Mouse (Mus musculus): ENCODE measurements around the gene Polr2l. TPM values are rescaled to one million over a fixed set of nuclear protein-coding genes. Genes with fewer than 3 reads are reported as not detected.
A peak's percentile ranks its signal among the peaks of the same experiment; 100 is the strongest.

The Polr2l gene
- polyA plus RNA-seq, 1 experiment, result 28.8 TPM

- no peak overlapping the region for H3K4me3 ChIP-seq (ENCODE audit: insufficient read depth, low read depth, low read length)
- no peak overlapping the region for H3K27ac ChIP-seq (replicated peaks; ENCODE audit: low read depth, low read length)
- H3K4me1 ChIP-seq (ENCODE audit: control insufficient read depth, insufficient read depth, insufficient read length, low read length), result no peaks in the 10 kb centered on the region
Measured at GRCm38 (mm10) chr7:141495379-141495778, 20.4 kb upstream of the Polr2l start.

- no peak overlapping the region for H3K4me3 ChIP-seq (ENCODE audit: insufficient read depth, low read depth, low read length)
- H3K27ac ChIP-seq (replicated peaks; ENCODE audit: low read depth, low read length), result no peak overlapping the region
- no peaks in the 10 kb centered on the region for H3K4me1 ChIP-seq (ENCODE audit: control insufficient read depth, insufficient read depth, insufficient read length, low read length)
Measured at GRCm38 (mm10) chr7:141493729-141494128, 18.8 kb upstream of the Polr2l start.

DNA sequence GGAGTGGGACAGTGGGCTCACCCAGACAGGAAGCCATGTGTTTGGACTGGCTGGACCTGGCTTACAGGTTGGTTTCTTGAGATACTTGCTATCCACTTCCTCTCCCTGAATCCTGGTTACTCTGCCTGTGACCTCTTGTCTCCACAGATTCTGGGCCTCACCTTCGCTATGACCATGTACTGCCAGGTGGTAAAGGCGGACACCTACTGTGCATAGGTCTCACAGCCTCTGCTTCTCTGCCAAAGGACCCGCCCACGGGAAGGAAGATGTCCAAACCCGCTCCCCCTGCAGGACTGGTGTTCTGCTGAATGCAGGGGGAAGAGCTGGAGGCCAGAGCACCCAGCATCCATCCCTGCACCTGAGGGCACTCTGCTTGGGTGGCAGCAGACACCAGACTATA lies 17.8 kb upstream of the Polr2l start:
- H3K4me3 ChIP-seq (ENCODE audit: insufficient read depth, low read depth, low read length), result no peak overlapping the region
- no peak overlapping the region for H3K27ac ChIP-seq (replicated peaks; ENCODE audit: low read depth, low read length)
- no peaks in the 10 kb centered on the region for H3K4me1 ChIP-seq (ENCODE audit: control insufficient read depth, insufficient read depth, insufficient read length, low read length)

DNA sequence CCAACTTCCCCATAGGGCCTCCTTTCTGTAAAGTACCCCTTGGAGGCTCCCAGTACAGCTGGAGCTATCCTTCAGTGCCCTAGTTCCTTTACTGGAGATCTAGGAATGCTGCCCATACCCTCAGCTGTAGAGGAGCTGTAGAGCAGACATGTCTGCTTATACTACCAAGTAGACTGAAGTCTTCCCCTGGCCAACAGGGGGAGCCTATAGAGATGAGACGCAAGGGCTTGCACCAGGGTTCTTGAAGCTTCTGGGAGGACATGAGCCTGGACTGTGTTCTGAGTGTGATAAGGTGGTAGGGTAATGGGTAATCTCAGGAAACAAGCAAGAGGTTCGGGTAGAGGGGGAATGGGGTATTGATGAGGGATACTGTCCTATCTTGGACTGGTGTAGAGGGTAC lies 16.2 kb upstream of the Polr2l start:
- Histone ChIP-seq H3K4me3 (ENCODE audit: insufficient read depth, low read depth, low read length) (no peak overlapping the region), H3K27ac (replicated peaks; ENCODE audit: low read depth, low read length) (no peak overlapping the region), H3K4me1 (ENCODE audit: control insufficient read depth, insufficient read depth, insufficient read length, low read length) (no peaks in the 10 kb centered on the region)

- Histone ChIP-seq H3K4me3 (ENCODE audit: insufficient read depth, low read depth, low read length) (no peak overlapping the region), H3K4me1 (ENCODE audit: control insufficient read depth, insufficient read depth, insufficient read length, low read length) (peaks cover 21% of the 10 kb centered on the region), H3K27ac (replicated peaks; ENCODE audit: low read depth, low read length) (no peak overlapping the region)
Measured at GRCm38 (mm10) chr7:141487141-141487540, 12.2 kb upstream of the Polr2l start.

DNA sequence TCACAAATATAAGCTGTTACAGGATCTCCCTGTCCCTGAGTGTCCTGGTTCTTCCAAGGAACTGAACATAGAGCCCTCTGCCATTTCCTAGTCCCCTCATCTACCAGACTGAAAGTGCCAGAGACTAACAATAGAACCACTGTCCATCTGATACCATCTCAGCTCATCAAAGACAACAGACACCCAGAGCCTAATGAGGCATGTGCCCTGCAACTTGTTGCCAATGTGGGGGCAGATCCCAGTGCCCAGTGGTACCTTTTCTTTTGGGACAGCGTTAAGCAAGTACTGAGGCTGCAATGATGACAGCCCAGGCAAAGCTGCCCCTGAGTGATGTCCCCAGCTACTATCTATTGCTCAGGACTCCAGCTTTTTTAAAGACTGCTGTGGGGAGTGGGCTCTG lies 11.3 kb upstream of the Polr2l start:
- H3K4me3 ChIP-seq (ENCODE audit: insufficient read depth, low read depth, low read length), result no peak overlapping the region
- H3K27ac ChIP-seq (replicated peaks; ENCODE audit: low read depth, low read length), result no peak overlapping the region
- peaks cover 21% of the 10 kb centered on the region for H3K4me1 ChIP-seq (ENCODE audit: control insufficient read depth, insufficient read depth, insufficient read length, low read length)

GRCm38 (mm10) chr7:141485606-141486005 lies 10.7 kb upstream of the Polr2l start:
- Histone ChIP-seq H3K4me1 (ENCODE audit: control insufficient read depth, insufficient read depth, insufficient read length, low read length) (peaks cover 21% of the 10 kb centered on the region), H3K27ac (replicated peaks; ENCODE audit: low read depth, low read length) (no peak overlapping the region), H3K4me3 (ENCODE audit: insufficient read depth, low read depth, low read length) (no peak overlapping the region)

- Histone ChIP-seq H3K4me1 (ENCODE audit: control insufficient read depth, insufficient read depth, insufficient read length, low read length) (peaks cover 21% of the 10 kb centered on the region), H3K4me3 (ENCODE audit: insufficient read depth, low read depth, low read length) (no peak overlapping the region), H3K27ac (replicated peaks; ENCODE audit: low read depth, low read length) (no peak overlapping the region)
Measured at GRCm38 (mm10) chr7:141485186-141485585, 10.3 kb upstream of the Polr2l start.

- Histone ChIP-seq H3K4me1 (ENCODE audit: control insufficient read depth, insufficient read depth, insufficient read length, low read length) (peaks cover 21% of the 10 kb centered on the region), H3K4me3 (ENCODE audit: insufficient read depth, low read depth, low read length) (no peak overlapping the region), H3K27ac (replicated peaks; ENCODE audit: low read depth, low read length) (no peak overlapping the region)
Measured at GRCm38 (mm10) chr7:141484186-141485120, 9.5 kb upstream of the Polr2l start.

GRCm38 (mm10) chr7:141483114-141483653 lies 8.3 kb upstream of the Polr2l start:
- H3K4me3 ChIP-seq (ENCODE audit: insufficient read depth, low read depth, low read length), result no peak overlapping the region
- H3K27ac ChIP-seq (replicated peaks; ENCODE audit: low read depth, low read length), result no peak overlapping the region
- peaks cover 22% of the 10 kb centered on the region for H3K4me1 ChIP-seq (ENCODE audit: control insufficient read depth, insufficient read depth, insufficient read length, low read length)

DNA sequence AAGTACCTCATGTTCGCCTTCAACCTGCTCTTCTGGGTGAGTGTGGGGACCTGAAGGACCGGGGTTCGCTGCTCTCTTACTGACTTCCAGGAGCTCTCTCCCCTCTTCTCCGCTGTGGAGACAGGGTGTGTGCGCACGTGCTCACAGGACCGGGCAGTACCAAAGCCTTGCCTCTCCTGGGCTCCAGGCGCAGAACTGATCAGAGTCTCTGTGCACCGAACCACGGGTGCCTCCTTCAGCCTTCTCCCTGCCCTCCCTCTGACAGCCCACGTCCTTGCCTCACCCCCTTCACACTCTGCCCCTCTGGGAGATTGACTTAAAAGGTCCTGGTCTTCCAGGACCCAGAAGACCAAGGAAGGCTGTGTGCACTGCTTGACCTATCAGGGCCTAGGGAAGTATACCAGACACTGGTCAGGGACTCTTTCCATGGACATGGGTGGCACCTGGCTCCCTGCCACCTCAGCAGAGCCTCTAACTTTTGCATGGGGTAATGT lies 7.6 kb upstream of the Polr2l start:
- Histone ChIP-seq H3K27ac (replicated peaks; ENCODE audit: low read depth, low read length) (no peak overlapping the region), H3K4me3 (ENCODE audit: insufficient read depth, low read depth, low read length) (peak overlapping the region; percentile 47; the same call in 1 of the 2 replicates), H3K4me1 (ENCODE audit: control insufficient read depth, insufficient read depth, insufficient read length, low read length) (peaks cover 28% of the 10 kb centered on the region)

- Histone ChIP-seq H3K4me1 (ENCODE audit: control insufficient read depth, insufficient read depth, insufficient read length, low read length) (peaks cover 29% of the 10 kb centered on the region), H3K4me3 (ENCODE audit: insufficient read depth, low read depth, low read length) (peak overlapping the region; percentile 47), H3K27ac (replicated peaks; ENCODE audit: low read depth, low read length) (no peak overlapping the region)
Measured at GRCm38 (mm10) chr7:141481498-141482401, 6.8 kb upstream of the Polr2l start.

GRCm38 (mm10) chr7:141480842-141481497 lies 6.0 kb upstream of the Polr2l start:
- Histone ChIP-seq H3K27ac (replicated peaks; ENCODE audit: low read depth, low read length) (no peak overlapping the region), H3K4me1 (ENCODE audit: control insufficient read depth, insufficient read depth, insufficient read length, low read length) (peaks cover 29% of the 10 kb centered on the region), H3K4me3 (ENCODE audit: insufficient read depth, low read depth, low read length) (no peak overlapping the region)

DNA sequence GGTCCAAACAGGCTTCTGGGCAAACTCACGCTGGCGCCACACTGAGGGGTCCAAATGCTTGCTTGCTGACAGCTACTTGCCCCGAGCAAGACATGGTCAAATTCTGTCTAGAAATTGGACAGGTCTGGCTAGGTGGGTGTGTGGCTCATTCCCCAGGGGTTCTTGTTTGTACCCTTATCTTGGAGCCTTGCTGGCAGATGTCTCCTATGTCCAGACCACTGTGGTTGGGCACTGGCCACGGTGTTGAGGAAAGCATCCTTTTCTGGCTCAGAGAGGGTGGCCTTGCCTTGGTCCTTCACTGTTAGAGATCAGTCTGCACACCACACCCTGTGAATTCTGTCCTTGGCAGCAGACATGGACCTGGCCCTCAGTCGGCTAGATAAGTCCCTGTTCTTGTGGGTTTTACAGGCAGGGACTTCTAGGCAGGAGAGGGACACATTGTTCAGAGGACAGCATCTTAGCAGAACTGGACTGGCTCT lies 3.4 kb upstream of the Polr2l start:
- Histone ChIP-seq H3K4me1 (ENCODE audit: control insufficient read depth, insufficient read depth, insufficient read length, low read length) (peaks cover 18% of the 10 kb centered on the region), H3K27ac (replicated peaks; ENCODE audit: low read depth, low read length) (no peak overlapping the region), H3K4me3 (ENCODE audit: insufficient read depth, low read depth, low read length) (no peak overlapping the region)

Data from brown adipose tissue, adult 24 weeks (tissue).